Mouse (Mus musculus): ENCODE measurements at regions not wholly inside any gene's neighbourhood (a gene's known extent, or its start where the extent isn't known, plus 50 kb on each side); places are given as distances from the start of the nearest gene placed in this dataset.

DNA sequence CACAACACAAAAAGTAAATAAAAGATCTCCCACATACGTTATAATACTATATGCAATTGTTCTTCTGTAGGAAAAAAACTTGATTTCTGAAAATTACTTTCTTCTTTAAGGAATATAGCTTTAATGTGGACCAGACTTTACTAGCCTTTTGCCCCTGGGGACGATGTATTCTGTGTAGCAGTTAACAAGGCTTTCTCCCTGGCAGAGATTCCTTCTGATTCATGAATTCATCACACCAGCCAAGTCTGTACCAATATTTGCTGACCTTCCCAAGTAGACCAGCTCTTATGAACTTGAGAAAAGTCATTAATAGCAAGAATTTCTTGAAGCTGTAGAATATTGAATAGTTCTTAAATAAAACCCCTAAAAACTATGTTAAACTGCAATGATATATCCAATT lies 68.7 kb upstream of the 4933415F23Rik start:
- Histone ChIP-seq H3K9ac (ENCODE audit: low read depth, low read length) (no peak overlapping the region), H3K4me3 (ENCODE audit: low read depth, low read length) (no peak overlapping the region), H3K4me1 (ENCODE audit: control insufficient read depth, low read depth, low read length) (no peaks in the 10 kb centered on the region; the same call in 1 of the 2 replicates), H3K4me2 (ENCODE audit: low read depth, low read length) (no peak overlapping the region), H3K27me3 (ENCODE audit: control insufficient read depth, insufficient read depth, low read depth, low read length) (no peaks in the 10 kb centered on the region), H3K36me3 (ENCODE audit: control insufficient read depth, insufficient read depth) (no peaks in the 10 kb centered on the region), H3K27ac (ENCODE audit: low read length) (no peak overlapping the region), H3K9me3 (replicated peaks; ENCODE audit: control insufficient read depth, low read length) (no peaks in the 10 kb centered on the region)
- WGBS (ENCODE audit: insufficient replicate concordance) = 51% methylated on average over 2 of the region's 2 CpGs
- ATAC-seq (ENCODE audit: low read depth) = no peak

DNA sequence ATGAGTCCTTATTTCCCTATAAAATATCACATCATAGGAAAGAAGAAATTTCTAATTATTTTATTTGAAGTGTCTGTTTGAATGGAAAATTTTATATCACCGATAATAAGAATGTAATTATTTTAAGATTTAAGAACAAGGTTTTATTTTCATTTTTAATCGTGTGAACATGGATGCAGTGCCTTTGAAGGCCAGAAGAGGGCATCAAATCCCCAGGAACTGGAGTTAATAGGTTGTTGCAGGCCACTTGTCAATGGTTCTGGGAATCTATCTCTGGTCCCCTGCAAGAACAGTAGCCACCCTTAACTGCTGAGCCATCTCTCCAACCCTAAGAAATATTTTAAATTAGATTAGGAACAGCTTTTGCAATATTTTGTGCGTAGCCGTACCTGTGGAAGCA lies 66.5 kb upstream of the 4933415F23Rik start:
- Histone ChIP-seq H3K27ac (ENCODE audit: low read length) (no peak overlapping the region), H3K4me2 (ENCODE audit: low read depth, low read length) (no peak overlapping the region), H3K4me3 (ENCODE audit: low read depth, low read length) (no peak overlapping the region), H3K4me1 (ENCODE audit: control insufficient read depth, low read depth, low read length) (no peaks in the 10 kb centered on the region), H3K9me3 (replicated peaks; ENCODE audit: control insufficient read depth, low read length) (no peaks in the 10 kb centered on the region), H3K27me3 (ENCODE audit: control insufficient read depth, insufficient read depth, low read depth, low read length) (no peaks in the 10 kb centered on the region), H3K9ac (ENCODE audit: low read depth, low read length) (no peak overlapping the region), H3K36me3 (ENCODE audit: control insufficient read depth, insufficient read depth) (no peaks in the 10 kb centered on the region)
- no peak for ATAC-seq (ENCODE audit: low read depth)
- WGBS (ENCODE audit: insufficient replicate concordance) = 68% methylated on average over 4 of the region's 4 CpGs

DNA sequence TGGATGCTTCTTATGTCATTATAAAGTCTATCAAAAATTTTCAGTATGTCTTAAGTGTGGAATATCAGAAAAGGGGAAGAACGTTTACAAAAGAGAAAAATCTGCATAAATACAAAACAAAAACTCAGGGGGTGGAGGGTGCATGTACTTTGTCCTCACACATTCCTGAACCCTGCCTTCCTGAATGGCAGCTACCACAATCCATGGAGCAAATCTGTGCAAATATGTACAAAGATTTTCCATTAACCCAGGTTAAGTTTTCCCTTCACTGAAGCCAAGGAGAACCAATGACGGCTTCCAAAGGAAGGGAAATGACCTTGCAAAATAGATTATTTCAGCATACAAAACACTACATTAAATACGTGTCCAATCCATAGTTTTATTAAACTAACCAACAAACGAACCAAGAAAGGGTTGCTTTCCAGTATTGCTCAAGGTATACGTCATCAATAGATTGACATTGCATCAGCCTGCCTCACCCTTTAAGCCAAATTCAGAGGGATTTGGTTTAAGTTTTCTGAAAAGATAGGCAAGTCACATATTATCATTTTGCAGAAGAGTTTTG lies 61.4 kb upstream of the 4933415F23Rik start:
- 42% methylated on average over 5 of the region's 5 CpGs for WGBS (ENCODE audit: insufficient replicate concordance)
- no peaks in the 10 kb centered on the region for H3K4me1 ChIP-seq (ENCODE audit: control insufficient read depth, low read depth, low read length)
- no peaks in the 10 kb centered on the region for H3K9me3 ChIP-seq (replicated peaks; ENCODE audit: control insufficient read depth, low read length)
- no peak overlapping the region for H3K4me3 ChIP-seq (ENCODE audit: low read depth, low read length)
- ATAC-seq (ENCODE audit: low read depth) = peak; percentile 93
- no peak overlapping the region for H3K4me2 ChIP-seq (ENCODE audit: low read depth, low read length)
- H3K27ac ChIP-seq (ENCODE audit: low read length) = peak overlapping the region; percentile 63
- no peaks in the 10 kb centered on the region for H3K36me3 ChIP-seq (ENCODE audit: control insufficient read depth, insufficient read depth)
- no peak overlapping the region for H3K9ac ChIP-seq (ENCODE audit: low read depth, low read length)
- no peaks in the 10 kb centered on the region for H3K27me3 ChIP-seq (ENCODE audit: control insufficient read depth, insufficient read depth, low read depth, low read length)

DNA sequence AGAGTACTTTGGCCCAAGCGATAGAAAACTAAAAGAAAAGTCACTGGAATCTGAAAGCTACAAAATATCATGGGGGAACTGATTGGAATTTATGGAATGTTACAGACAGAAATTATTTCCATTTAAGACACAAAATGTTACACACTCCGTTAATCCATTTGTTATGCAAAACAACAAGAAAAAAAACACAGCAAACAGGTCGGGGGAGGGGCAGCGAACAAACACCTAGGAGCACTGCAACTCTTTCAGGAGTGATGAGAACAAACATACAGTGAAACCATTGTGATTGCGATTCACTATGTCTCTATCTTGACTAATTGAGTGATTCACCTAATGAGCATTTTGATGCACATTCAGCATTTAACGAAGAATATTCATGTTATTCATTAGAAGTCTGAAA lies 60.7 kb upstream of the 4933415F23Rik start:
- Histone ChIP-seq H3K4me2 (ENCODE audit: low read depth, low read length) (no peak overlapping the region), H3K4me3 (ENCODE audit: low read depth, low read length) (no peak overlapping the region), H3K4me1 (ENCODE audit: control insufficient read depth, low read depth, low read length) (no peaks in the 10 kb centered on the region), H3K27ac (ENCODE audit: low read length) (no peak overlapping the region), H3K9me3 (replicated peaks; ENCODE audit: control insufficient read depth, low read length) (no peaks in the 10 kb centered on the region), H3K9ac (ENCODE audit: low read depth, low read length) (no peak overlapping the region), H3K36me3 (ENCODE audit: control insufficient read depth, insufficient read depth) (no peaks in the 10 kb centered on the region), H3K27me3 (ENCODE audit: control insufficient read depth, insufficient read depth, low read depth, low read length) (no peaks in the 10 kb centered on the region)
- no peak for ATAC-seq (ENCODE audit: low read depth)
- 63% methylated on average over 6 of the region's 6 CpGs for WGBS (ENCODE audit: insufficient replicate concordance)

MicroRNA genes in the stretch of these regions (microRNA counts, 519-probe panel; counts per million panel counts)
- 3,165 counts per million, percentile 86 among the panel's probes with 10 or more counts for microRNA mmu-miR-30a
- 3,503 counts per million, percentile 92 among the panel's probes with 10 or more counts for microRNA mmu-miR-30c

Small RNAs in the stretch of these regions (microRNA-seq; reads per million reads assigned to microRNA genes)
- gene Mir30a (21,505 reads per million, percentile 97 among the genes with 10 or more reads in this experiment), gene Mir30c-2 (108 reads per million, percentile 54 among the genes with 10 or more reads in this experiment)

Data from liver, embryonic 16.5 days (tissue).